Mouse (Mus musculus): ENCODE measurements around the gene Lix1l.

- TF ChIP-seq POLR2A (IDR thresholded peaks at IDR 0.05; ENCODE audit: control insufficient read depth, low read depth, low read length) (no peak), CTCF (IDR thresholded peaks at IDR 0.05; ENCODE audit: control insufficient read depth, insufficient read depth, insufficient replicate concordance, low read depth, low read length) (no peak)
These were observed 1.9 kb upstream of the Lix1l start for GRCm38 (mm10) chr3:96599069-96599393.
